Mouse (Mus musculus) NIH3T3 (cell line): ENCODE measurements around the gene Sptssa.

Experiments
- DNase-seq: peaks from one replicate; pipeline ENCODE4 v3.0.0-alpha.2; 2012; ENCODE audit warnings: low read depth

Gene Sptssa

DNA sequence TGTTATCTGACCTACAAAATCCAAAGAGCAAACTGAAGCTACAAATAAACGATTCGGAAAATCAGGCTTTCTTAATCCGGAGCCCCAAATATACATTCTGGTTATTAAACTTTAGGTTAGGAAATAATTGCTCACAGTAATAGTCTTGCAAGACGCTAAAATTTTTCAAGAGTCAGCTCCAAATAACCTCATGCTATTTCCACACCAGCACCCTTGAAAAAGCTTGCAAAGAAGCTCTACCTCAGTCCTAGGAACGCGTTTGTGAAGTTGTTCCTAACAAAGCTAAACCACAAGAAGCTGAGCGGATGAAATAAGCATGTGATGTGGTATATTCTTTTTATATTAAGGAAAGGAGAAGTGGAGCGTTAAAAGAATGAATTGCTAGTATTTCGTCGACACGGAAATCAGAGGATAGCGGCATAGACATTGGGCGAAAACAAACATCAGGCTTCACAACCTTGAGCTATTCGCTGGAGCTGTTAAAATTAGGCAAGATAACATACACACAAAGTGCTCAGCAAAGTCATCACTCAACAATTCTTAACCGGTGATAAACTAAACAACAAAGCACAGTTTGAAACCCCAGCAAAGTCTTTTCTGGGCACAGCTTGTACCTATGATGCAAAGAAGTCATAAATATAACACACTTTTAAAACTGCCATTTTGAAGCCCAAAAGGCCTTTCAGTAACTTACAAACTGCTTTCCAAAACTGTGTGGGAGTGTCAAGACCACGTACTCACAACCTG lies 908 bp downstream of the Sptssa start:
- peak; percentile 35 for DNase-seq

GRCm38 (mm10) chr12:54654741-54655140 lies 1.6 kb downstream of the Sptssa start:
- peak; percentile 41 for DNase-seq

- DNase-seq, result peak; percentile 15
Observed at GRCm38 (mm10) chr12:54654141-54654540, 2.2 kb downstream of the Sptssa start.

- no peak for DNase-seq
Observed at GRCm38 (mm10) chr12:54652346-54652745, 4.0 kb downstream of the Sptssa start.

DNA sequence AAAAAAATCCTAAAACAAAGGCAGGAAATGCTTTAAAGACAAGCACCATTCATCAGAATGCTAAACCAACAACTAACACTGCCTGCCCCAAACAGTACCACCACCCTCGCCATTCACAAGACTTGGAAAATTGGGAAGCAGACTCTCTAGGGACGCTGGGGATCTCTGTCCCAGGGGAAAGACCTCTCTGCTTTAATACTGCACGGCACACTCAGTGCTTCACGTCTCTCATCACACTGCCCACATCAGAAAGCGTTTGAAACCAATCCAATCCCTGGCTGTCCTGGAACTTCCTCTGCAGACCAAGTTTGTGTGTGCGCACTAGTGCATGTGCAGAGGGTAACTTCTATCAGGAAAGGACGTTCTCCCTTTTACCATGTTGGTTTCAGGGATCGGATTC lies 4.6 kb downstream of the Sptssa start:
- DNase-seq, result no peak

DNA sequence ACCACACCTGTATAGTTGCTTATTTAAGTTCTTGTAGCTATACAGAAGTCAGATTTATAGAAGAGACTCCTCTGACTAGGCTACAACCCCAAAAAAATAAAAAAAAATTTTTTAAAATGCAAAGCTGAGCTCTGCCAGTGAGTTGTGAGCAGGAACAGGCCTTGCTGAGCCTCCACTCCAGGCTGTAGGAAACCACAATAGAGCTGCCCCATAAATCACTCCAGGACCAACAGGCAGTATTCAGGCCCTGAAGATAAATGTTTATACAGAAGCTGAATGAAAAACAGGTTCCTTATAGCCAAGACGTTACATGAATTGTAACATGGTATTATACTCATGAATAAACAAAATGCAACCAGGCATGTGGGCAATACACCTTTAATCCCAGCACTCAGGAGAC lies 5.2 kb downstream of the Sptssa start:
- DNase-seq, result no peak

- DNase-seq, result no peak
Observed at GRCm38 (mm10) chr12:54644947-54645346, 11.4 kb downstream of the Sptssa start.

GRCm38 (mm10) chr12:54643320-54643892 lies 13.0 kb downstream of the Sptssa start:
- DNase-seq, result no peak

DNA sequence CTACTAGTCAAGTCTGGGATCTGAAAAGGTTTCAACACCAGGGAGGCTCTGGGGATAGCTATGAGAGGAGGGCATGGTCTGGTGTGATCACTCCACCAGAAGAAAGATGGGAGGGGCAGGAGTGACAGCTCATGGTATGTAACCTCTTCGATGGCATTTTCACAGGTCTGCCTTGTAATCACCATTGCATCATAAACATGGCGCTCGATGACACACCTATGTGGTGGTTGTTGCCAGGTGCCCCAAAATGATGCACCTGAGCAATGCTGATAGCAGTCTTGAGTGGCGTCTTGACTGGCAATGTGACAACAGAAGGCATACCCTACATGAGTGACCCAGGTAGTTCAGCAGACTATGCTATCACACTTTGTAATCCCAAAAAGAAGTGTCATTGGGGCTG lies 15.0 kb downstream of the Sptssa start:
- no peak for DNase-seq

DNA sequence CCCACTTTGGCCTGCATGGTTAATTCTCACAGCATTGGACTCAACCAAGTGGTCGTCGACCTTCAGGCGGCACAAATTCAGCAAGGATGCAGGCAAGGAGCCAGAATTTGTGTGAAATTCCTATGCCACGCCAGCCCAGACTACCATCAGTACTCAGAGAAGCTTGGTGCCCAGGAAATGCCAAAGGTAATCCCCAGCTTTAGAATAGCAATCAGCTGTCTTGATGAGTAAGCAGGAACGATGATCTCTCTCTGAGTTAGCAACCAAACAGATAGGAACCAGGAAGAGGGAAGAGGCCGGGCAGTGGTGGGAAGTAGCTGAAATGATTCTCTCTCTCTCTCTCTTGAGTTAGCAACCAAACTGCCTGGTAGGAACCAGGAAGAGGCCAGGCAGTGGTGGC lies 16.1 kb downstream of the Sptssa start:
- no peak for DNase-seq

- DNase-seq, result no peak
Observed at GRCm38 (mm10) chr12:54637033-54637432, 19.3 kb downstream of the Sptssa start.

DNA sequence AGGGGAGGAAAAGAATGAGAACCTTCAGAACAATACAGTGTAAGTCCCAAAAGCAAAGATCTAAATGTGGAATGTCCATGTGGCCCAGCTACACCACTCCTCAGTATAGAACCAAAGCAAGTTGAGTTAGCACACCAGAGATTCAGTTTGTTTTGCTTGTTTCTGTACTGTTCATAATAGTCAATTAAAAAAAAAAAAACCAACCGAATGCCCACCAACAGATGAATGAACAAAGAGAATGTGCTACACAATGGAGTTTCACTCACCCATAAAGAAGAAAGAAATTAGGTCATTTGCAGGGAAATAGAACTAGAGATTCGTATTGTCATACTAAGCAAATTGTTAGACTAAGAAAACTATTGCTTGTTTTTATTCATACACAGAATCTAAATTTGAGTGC lies 24.2 kb downstream of the Sptssa start:
- no peak for DNase-seq

DNA sequence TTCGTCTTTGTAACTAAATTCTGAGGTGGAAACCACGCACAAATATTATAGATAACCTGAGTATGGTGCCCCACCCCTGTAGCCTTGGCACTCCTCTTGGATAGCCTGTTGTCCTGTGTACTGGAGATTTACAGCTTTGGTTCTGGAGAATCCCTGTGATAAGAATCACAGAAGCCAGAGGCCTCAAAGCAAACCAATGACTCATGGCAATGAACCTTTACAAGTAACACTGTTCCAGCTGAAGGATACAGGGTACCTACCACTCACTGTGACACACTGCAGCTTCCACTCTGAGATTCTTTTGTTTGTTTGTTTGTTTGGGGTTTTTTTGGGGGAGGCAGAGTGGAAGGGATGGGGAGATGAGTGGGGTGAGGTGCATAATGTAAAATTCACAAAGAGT lies 34.4 kb downstream of the Sptssa start:
- no peak for DNase-seq

- peak; percentile 69 for DNase-seq
Observed at GRCm38 (mm10) chr12:54620042-54620705, 36.2 kb downstream of the Sptssa start.

GRCm38 (mm10) chr12:54608988-54609387 lies 47.4 kb downstream of the Sptssa start:
- DNase-seq, result no peak

DNA sequence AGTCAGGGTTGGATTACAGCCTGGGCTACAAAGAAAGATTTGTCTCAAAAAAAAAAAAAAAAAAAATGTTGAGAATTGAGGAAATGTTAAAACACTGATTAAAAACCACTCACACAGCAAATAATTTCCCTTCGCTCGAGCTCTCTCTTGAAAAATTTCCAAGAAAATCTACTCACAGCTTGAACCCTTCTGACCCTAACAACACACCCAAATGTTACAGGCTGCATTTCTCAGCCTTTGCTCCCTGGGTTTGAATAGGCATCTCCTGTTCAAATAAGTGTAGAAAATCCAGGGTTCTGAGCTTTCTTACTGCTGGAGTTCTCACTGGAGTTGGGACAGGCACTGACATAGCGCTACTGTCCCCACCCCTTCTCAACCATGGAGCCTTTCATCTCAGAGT lies 51.2 kb downstream of the Sptssa start:
- no peak for DNase-seq

DNA sequence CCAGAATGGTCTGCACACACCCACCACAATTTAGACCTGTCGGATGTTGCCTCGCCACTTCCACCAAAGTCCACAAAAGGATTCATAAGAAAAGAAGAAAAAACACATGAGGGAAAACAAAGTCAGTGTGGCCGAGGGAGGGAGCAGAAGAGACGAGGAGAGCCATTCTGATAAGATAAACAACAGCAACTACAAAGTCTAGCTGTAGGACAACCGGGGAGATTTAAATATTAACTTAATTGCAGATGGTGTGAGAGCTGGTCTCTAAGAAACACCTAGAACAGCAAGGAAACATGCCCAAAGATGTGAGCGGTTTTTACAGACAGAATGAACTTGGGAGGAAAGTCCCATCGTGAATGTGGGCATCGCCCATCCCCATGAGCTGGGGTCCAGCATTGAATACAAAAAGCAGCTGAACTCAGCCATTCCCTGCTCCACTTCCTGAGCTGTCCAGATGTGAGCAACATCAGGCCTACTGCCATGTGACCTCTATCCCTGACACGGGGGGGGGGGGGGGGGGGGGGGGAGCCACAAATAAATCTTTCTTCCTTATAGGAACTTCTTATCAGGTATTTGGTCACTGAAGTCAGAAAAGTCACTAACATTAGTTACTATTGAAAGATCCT lies 52.7 kb downstream of the Sptssa start:
- no peak for DNase-seq

DNA sequence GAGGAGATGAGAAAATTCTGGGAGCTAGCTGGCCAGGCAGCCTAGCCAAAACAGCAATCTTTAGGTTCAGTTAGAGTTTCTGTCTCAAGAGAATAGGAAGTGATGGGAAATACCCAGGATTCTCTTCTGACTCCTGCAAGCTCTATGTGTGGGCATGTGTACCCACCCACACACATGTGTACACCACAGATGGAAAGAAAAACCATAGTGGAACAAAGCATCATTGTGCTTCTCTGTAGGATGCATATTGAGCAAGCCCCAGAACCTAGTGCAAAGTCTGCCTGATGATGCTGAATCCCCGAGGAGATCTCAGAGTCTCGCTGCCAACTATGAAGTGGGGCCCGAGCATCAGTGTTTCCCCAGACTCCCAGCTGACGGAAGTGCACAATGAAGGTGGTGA lies 55.9 kb downstream of the Sptssa start:
- peak; percentile 37 for DNase-seq

GRCm38 (mm10) chr12:54598358-54598757 lies 58.0 kb downstream of the Sptssa start:
- DNase-seq, result no peak

DNA sequence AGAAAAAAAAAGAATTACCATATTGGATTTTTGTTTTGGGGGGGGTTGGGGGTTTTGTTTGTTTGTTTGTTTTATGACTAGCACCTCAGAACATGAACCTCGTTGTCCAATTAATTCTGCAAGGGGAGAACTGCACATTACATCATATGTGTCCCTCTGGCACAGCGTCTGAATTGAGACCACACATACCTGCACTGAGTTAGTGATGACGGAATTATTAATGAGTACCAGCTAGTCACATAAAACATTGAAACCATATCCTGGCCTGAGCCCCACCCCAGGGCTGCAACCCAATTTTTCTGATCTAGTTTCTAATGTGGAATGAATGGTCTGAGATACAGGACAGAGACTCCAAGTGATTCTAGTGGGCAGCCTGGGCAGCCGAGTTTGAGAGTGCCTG lies 59.7 kb downstream of the Sptssa start:
- no peak for DNase-seq
